Mouse (Mus musculus) spleen, adult 2 months (tissue): ENCODE data around the gene 2900026A02Rik.

Experiments used
- CTCF ChIP-seq: fragments of 200-500 bp; IDR thresholded peaks from 2 replicates; pipeline ENCODE4 v1.5.1; 2011; ENCODE audit warnings: mild to moderate bottlenecking, inconsistent platforms; ENCODE audit not compliant: insufficient read depth, insufficient read length, insufficient replicate concordance; ENCODE audit errors: extremely low read depth
- POLR2A ChIP-seq: fragments of 200-500 bp; IDR thresholded peaks from 2 replicates; pipeline ENCODE4 v1.6.1; 2011; ENCODE audit warnings: low read depth, low read length, inconsistent platforms

DNA sequence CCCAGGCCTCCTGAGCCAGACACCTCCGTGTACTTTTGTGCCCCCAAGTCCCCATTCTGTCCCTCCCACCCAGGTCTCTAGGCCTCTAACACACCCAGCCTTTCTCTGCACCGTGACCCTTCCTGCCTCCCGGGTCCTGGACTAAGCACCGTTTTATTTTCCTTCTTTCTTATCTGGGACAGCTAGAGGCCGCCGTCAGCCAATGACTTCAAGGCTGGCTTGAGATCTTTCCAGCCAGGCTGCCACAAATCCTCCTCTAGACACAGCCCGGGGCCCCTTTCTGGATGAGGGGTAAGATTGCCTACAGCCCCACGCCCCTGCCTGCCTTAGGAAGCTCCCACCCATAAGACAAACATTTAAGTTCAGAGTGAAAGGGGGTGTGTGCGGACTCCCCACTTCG is 85.5 kb downstream of the 2900026A02Rik start:
- TF ChIP-seq POLR2A (no peak), CTCF (no peak)
